Mouse (Mus musculus) myocyte (in vitro differentiated cells): ENCODE measurements around the gene Plcb1.

Source experiments
- E2F4 ChIP-seq: IDR thresholded peaks from one replicate; pipeline ENCODE4 v1.6.1; 2011; ENCODE audit warnings: mild to moderate bottlenecking, control low read depth, moderate library complexity; ENCODE audit not compliant: insufficient read depth
- POLR2A ChIP-seq: IDR thresholded peaks from one replicate; pipeline ENCODE4 v1.6.1; 2011; ENCODE audit warnings: low read depth, mild to moderate bottlenecking, control low read depth, moderate library complexity; ENCODE audit not compliant: insufficient read length
- SRF ChIP-seq: IDR thresholded peaks from one replicate; pipeline ENCODE4 v1.6.1; 2011; ENCODE audit warnings: low read depth; ENCODE audit not compliant: control insufficient read depth, insufficient read length
- TCF3 ChIP-seq: IDR thresholded peaks from one replicate; pipeline ENCODE4 v1.6.1; 2011; ENCODE audit warnings: low read depth, control low read depth; ENCODE audit not compliant: insufficient read length
- USF1 ChIP-seq: IDR thresholded peaks from one replicate; pipeline ENCODE4 v1.6.1; 2011; ENCODE audit warnings: low read depth, mild to moderate bottlenecking, control low read depth, moderate library complexity

DNA sequence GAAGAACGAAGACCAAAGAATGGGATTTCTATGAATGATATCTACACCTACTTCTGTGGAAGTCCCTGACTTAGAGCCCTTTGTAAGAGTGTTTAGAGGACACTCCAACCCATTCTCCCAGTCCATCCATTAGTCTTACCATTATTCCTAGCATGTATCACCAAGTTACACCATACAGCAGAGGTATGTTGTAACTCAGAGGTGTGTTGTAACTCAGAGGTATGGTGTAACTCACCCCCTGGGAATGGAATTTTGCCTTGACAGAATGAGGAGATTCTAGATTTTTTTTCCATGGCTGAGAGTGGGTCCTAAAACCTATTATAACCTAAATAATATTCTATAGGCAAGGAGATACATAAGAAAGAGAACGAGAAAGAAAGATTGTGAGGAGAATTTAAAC is 516.6 kb downstream of the Plcb1 start:
- TF ChIP-seq POLR2A: no peak
- no peak for TF ChIP-seq USF1
- no peak for TF ChIP-seq SRF
- no peak for TF ChIP-seq E2F4
- TF ChIP-seq TCF3: no peak
